Mouse (Mus musculus) midbrain, embryonic 11.5 days (tissue): Measurements from ENCODE around the gene Add1. TPM values are rescaled to one million over a fixed set of nuclear protein-coding genes. Genes with fewer than 3 reads are reported as not detected.

ENCODE experiments used
- ATAC-seq: fragments of 200-750 bp; cut with Nextera tagmentation; 2 replicates; pipeline ENCODE4 v1.8.0; 2017; ENCODE audit warnings: moderate TSS enrichment, moderate library complexity; ENCODE audit not compliant: low FRiP score
- DNase-seq: peaks from one replicate; pipeline ENCODE4 v3.0.0; 2015; ENCODE audit warnings: low spot score; ENCODE audit errors: missing footprints
- H3K27ac ChIP-seq: fragments of 300-500 bp; sonication (generic); 2 replicates; pipeline ENCODE4 v1.5.1; 2014; ENCODE audit warnings: low read depth, low read length
- H3K27me3 ChIP-seq: fragments of 300-500 bp; sonication (generic); 2 replicates; pipeline ENCODE4 v1.6.1; 2014; ENCODE audit warnings: mild to moderate bottlenecking, low read length, moderate library complexity, mixed read lengths; ENCODE audit not compliant: control insufficient read depth, insufficient read depth
- H3K36me3 ChIP-seq: fragments of 300-500 bp; sonication (generic); 2 replicates; pipeline ENCODE4 v1.6.1; 2014; ENCODE audit warnings: mild to moderate bottlenecking, low read length, moderate library complexity, mixed read lengths; ENCODE audit not compliant: control insufficient read depth, insufficient read depth
- H3K4me1 ChIP-seq: fragments of 300-500 bp; sonication (generic); 2 replicates; pipeline ENCODE4 v1.6.1; 2014; ENCODE audit warnings: low read length; ENCODE audit not compliant: control insufficient read depth, insufficient read depth
- H3K4me2 ChIP-seq: fragments of 300-500 bp; sonication (generic); 2 replicates; pipeline ENCODE4 v1.6.1; 2014; ENCODE audit warnings: mild to moderate bottlenecking, moderate library complexity
- H3K4me3 ChIP-seq: fragments of 300-500 bp; sonication (generic); 2 replicates; pipeline ENCODE4 v1.5.1; 2014; ENCODE audit warnings: low read depth, low read length
- H3K9ac ChIP-seq: fragments of 300-500 bp; sonication (generic); 2 replicates; pipeline ENCODE4 v1.6.1; 2014; ENCODE audit warnings: low read length
- H3K9me3 ChIP-seq: fragments of 300-500 bp; sonication (generic); 2 replicates; pipeline ENCODE4 v1.6.1; 2016; ENCODE audit warnings: low read length; ENCODE audit not compliant: control insufficient read depth
- WGBS: fragments of 180-500 bp; shearing (Covaris S2); extraction: QIAGEN DNeasy Blood & Tissue Kit; methylation state at CpG from one replicate; pipeline ENCODE4 v1.1.7; 2014; 5-methylcytosine and 5-hydroxymethylcytosine counted together
- microRNA-seq: library from miRNA; unstranded; fragments of <30 nt; microRNA quantifications from one replicate; pipeline ENCODE4, GENCODE M21; 2017
- polyA plus RNA-seq: library from polyadenylated mRNA; unstranded; fragments of >200 nt; fragmentation: Nextera tagmentation; extraction: Ambion mirVana; gene quantifications from 2 replicates; pipeline ENCODE4 v1.2.1, GENCODE M21; 2014

The Add1 gene
- polyA plus RNA-seq, 1 experiment from 2014 or later: 160 TPM

GRCm38 (mm10) chr5:34669493-34669892 lies 96.0 kb downstream of the Add1 start:
- WGBS: 71% methylated on average over 2 of the region's 2 CpGs
- DNase-seq (no peak), ATAC-seq (no peak)
- no peak overlapping the region for H3K27ac ChIP-seq
- H3K4me3 ChIP-seq: no peak overlapping the region
- H3K4me2 ChIP-seq: no peak overlapping the region
- H3K36me3 ChIP-seq: no peaks in the 10 kb centered on the region
- no peaks in the 10 kb centered on the region for H3K4me1 ChIP-seq
- no peak overlapping the region for H3K9ac ChIP-seq
- H3K27me3 ChIP-seq: no peaks in the 10 kb centered on the region
- H3K9me3 ChIP-seq: no peaks in the 10 kb centered on the region

- Histone ChIP-seq H3K4me1 (no peaks in the 10 kb centered on the region), H3K9me3 (no peaks in the 10 kb centered on the region), H3K36me3 (no peaks in the 10 kb centered on the region), H3K9ac (no peak overlapping the region), H3K27ac (no peak overlapping the region), H3K4me3 (no peak overlapping the region), H3K4me2 (no peak overlapping the region), H3K27me3 (no peaks in the 10 kb centered on the region)
- 81% methylated on average over 4 of the region's 4 CpGs for WGBS
- ATAC-seq (no peak), DNase-seq (no peak)
Observed at GRCm38 (mm10) chr5:34670280-34670679, 96.8 kb downstream of the Add1 start.

Small RNA genes lying within 50 kb of the gene (microRNA-seq; reads per million reads assigned to microRNA genes)
- 1.5 reads per million for gene Mir7036b

Other genes starting within 250 kb of the Add1 start
- 190 and 205 TPM in 2 replicates for gene Rnf4, start 237.4 kb upstream of the Add1 start, polyA plus RNA-seq
- 14.4 and 15.3 TPM in 2 replicates for gene Fam193a, start 203.7 kb upstream of the Add1 start, polyA plus RNA-seq
- 4.4 and 5.5 TPM in 2 replicates for gene Tnip2, start 59.7 kb upstream of the Add1 start, polyA plus RNA-seq
- gene Sh3bp2, start 47.8 kb upstream of the Add1 start, polyA plus RNA-seq: 7.0 and 12.4 TPM in 2 replicates
- gene Mfsd10, start 63.5 kb downstream of the Add1 start, polyA plus RNA-seq: 61.6 and 65.4 TPM in 2 replicates
- gene Nop14, start 86.5 kb downstream of the Add1 start, polyA plus RNA-seq: 34.9 and 35.5 TPM in 2 replicates
- 1.4 and 1.8 TPM in 2 replicates for gene Grk4, start 86.7 kb downstream of the Add1 start, polyA plus RNA-seq
- 12.4 and 13.4 TPM in 2 replicates for gene Htt, start 188.1 kb downstream of the Add1 start, polyA plus RNA-seq